Mouse (Mus musculus) neural tube, embryonic 13.5 days (tissue): Measurements from ENCODE around the gene Mapkap1. TPM values are rescaled to one million over a fixed set of nuclear protein-coding genes. Genes with fewer than 3 reads are reported as not detected.
A peak's percentile ranks its signal among the peaks of the same experiment; 100 is the strongest.
"Not testable (repeated sequence)": the region's sequence is repeated elsewhere in the genome, so short reads cannot be mapped to it uniquely, and the experiment has no call there.

Source experiments
- ATAC-seq: fragments of 200-750 bp; cut with Nextera tagmentation; 2 replicates; pipeline ENCODE4 v1.8.0; 2017; ENCODE audit warnings: low read depth, mild to moderate bottlenecking, moderate TSS enrichment, moderate library complexity
- H3K27ac ChIP-seq: fragments of 300-500 bp; sonication (generic); replicated peaks from 2 replicates; pipeline ENCODE4 v1.5.1; 2015; ENCODE audit warnings: moderate library complexity, mild to moderate bottlenecking, inconsistent platforms
- H3K27me3 ChIP-seq: fragments of 300-500 bp; sonication (generic); 2 replicates; pipeline ENCODE4 v1.6.1; 2015; ENCODE audit warnings: mild to moderate bottlenecking, inconsistent platforms
- H3K36me3 ChIP-seq: fragments of 300-500 bp; sonication (generic); 2 replicates; pipeline ENCODE4 v1.6.1; 2015; ENCODE audit warnings: mild to moderate bottlenecking, inconsistent platforms
- H3K4me1 ChIP-seq: fragments of 300-500 bp; sonication (generic); replicated peaks from 2 replicates; pipeline ENCODE4 v1.6.1; 2015; ENCODE audit warnings: inconsistent platforms
- H3K4me2 ChIP-seq: fragments of 300-500 bp; sonication (generic); 2 replicates; pipeline ENCODE4 v1.6.1; 2015; ENCODE audit warnings: inconsistent platforms, mild to moderate bottlenecking, moderate library complexity
- H3K4me3 ChIP-seq: fragments of 300-500 bp; sonication (generic); 2 replicates; pipeline ENCODE4 v1.5.1; 2015; ENCODE audit warnings: mild to moderate bottlenecking, inconsistent platforms
- H3K9ac ChIP-seq: fragments of 300-500 bp; sonication (generic); 2 replicates; pipeline ENCODE4 v1.6.1; 2015; ENCODE audit warnings: moderate library complexity, mild to moderate bottlenecking, inconsistent platforms
- H3K9me3 ChIP-seq: fragments of 300-500 bp; sonication (generic); 2 replicates; pipeline ENCODE4 v1.6.1; 2016; ENCODE audit warnings: inconsistent platforms
- WGBS: fragments of 180-500 bp; shearing (Covaris S2); methylation state at CpG from one replicate; pipeline ENCODE4 v1.1.7; 2015; 5-methylcytosine and 5-hydroxymethylcytosine counted together
- polyA plus RNA-seq: library from polyadenylated mRNA; unstranded; fragments of >200 nt; fragmentation: Nextera tagmentation; extraction: Ambion mirVana; gene quantifications from 2 replicates; pipeline ENCODE4 v1.2.1, GENCODE M21; 2015

Gene Mapkap1
- polyA plus RNA-seq, 1 experiment from 2014 or later = 89.6 TPM

DNA sequence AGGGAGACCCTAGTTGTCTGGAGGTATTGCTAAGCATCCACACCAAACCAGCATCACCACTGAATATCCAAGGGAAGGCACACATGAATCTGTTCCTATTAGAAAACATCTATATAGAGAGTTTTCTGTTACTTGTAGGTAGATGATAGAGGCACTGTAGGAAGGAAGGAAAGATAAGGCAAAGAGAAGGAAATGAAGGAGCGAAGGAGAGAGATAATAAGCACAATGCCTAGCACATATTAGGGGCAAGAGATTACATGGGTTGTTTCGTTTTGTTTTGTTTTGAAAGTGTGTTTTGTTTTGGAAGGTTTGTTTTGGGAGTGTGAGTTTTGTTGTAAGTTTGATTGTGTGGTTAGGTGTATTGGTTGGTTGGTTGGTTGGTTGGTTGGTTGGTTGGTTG, 27.6 kb upstream of the Mapkap1 start:
- WGBS = 94% methylated on average over 2 of the region's 2 CpGs
- no peaks in the 10 kb centered on the region for H3K27me3 ChIP-seq
- H3K4me1 ChIP-seq = peaks cover under 1% of the 10 kb centered on the region; the same call in 1 of the 2 replicates
- no peak overlapping the region for H3K27ac ChIP-seq
- no peak overlapping the region for H3K4me2 ChIP-seq
- H3K9ac ChIP-seq = no peak overlapping the region
- H3K9me3 ChIP-seq = no peaks in the 10 kb centered on the region
- no peaks in the 10 kb centered on the region for H3K36me3 ChIP-seq
- H3K4me3 ChIP-seq = no peak overlapping the region
- ATAC-seq = no peak

DNA sequence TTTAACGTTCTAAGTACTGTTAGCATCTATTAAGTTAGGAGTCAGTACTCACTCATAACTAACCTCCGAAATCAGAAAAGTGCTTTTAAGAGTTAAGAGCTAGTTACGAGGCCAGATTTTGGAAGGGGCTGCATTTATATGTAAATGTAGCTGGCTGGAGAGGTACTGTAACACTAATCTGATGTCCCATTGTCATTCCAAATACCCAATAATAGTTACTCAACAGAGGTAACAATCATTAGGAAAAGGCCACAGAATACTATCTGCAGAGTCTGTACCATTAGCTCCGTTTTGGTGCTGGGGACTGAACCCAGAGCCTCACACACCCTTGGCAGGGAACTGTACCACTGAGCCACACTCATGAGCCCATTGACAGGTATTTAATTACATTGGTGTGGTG, 7.0 kb upstream of the Mapkap1 start:
- Histone ChIP-seq H3K4me3 (no peak overlapping the region), H3K4me1 (no peaks in the 10 kb centered on the region), H3K36me3 (no peaks in the 10 kb centered on the region), H3K9ac (no peak overlapping the region), H3K27ac (no peak overlapping the region), H3K9me3 (no peaks in the 10 kb centered on the region), H3K27me3 (no peaks in the 10 kb centered on the region), H3K4me2 (no peak overlapping the region)
- no peak for ATAC-seq
- WGBS = 49% methylated on average over 4 of the region's 4 CpGs

DNA sequence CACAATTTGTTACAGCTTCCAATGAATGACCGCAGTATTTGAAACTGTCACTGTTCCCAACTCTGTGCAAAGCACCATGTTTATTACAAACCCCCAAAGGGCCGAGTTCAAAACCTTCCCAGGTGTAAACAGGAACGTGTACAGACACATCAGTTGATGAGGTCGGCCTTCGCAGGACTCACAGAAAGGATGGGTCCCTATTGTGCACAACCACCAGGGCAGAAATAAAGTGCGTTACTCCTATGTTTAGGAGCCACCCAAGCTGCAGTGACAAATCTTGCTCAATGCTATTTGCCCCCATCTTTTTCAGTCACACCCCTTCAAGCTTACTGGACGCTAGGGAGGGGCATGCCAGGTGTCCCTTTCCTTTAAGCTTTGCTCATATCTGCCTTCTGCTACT, 1.0 kb downstream of the Mapkap1 start:
- Histone ChIP-seq H3K4me2 (peak overlapping the region; percentile 88), H3K27ac (no peak overlapping the region), H3K9me3 (no peaks in the 10 kb centered on the region), H3K27me3 (no peaks in the 10 kb centered on the region), H3K4me3 (peak overlapping the region; percentile 93), H3K9ac (peak overlapping the region; percentile 89), H3K4me1 (peaks cover 20% of the 10 kb centered on the region), H3K36me3 (no peaks in the 10 kb centered on the region)
- no peak for ATAC-seq
- WGBS = 30% methylated on average over 7 of the region's 7 CpGs

DNA sequence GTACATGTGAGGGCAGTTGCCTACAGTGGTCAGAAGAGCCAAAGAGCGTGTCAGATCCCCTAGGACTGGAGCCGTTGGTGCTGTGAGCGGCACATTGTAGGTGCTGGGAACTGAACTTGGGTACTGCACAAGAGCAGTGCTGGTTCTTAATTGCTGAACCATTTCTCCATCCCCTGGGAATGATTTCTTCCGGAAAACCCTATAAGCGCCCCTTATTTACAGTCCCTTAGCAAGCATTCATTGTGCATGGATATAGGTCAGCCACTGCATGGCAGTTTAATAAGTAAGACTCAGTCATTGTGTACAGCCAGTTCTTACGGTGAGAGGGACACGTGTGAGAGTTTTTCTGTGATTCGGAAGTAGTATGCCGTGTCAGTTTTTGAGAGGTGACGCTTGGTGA, 1.8 kb downstream of the Mapkap1 start:
- no peak for ATAC-seq
- Histone ChIP-seq H3K36me3 (no peaks in the 10 kb centered on the region), H3K4me2 (peak overlapping the region; percentile 88; the same call in 1 of the 2 replicates)

DNA sequence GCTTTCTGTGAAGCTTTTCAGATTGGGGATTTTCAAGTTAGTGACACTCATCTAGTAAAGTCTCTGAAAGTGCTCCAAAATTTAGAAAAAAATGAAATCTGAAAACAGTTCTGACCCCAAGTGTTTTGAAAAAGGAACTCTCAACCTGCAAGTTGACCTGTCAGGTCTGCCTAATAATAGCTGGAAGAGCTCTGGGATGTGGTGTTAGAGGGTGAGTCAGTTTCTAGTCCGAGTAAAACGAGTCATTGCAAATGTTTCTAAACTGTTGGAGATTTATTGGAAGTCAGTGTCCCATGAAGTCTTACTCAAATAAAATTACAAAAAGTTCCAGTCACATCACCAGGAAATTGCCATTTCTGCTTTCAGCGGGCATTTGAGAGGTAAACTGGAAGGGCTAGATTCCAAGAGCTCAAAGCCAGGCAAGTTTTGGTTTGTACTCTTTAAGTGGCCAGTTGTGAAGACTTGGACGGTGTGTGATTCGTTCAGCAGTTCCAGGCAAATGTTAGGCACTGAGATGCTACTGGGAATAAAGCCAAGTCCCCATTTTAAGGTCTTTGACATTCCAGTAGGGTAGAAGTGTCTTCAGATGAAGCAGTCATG, 3.3 kb downstream of the Mapkap1 start:
- Histone ChIP-seq H3K4me3 (no peak overlapping the region), H3K9me3 (no peaks in the 10 kb centered on the region), H3K36me3 (no peaks in the 10 kb centered on the region), H3K9ac (no peak overlapping the region), H3K27me3 (no peaks in the 10 kb centered on the region), H3K4me1 (peaks cover 20% of the 10 kb centered on the region), H3K4me2 (no peak overlapping the region), H3K27ac (no peak overlapping the region)
- WGBS = 85% methylated on average over 5 of the region's 5 CpGs
- no peak for ATAC-seq

More for the DNA sequence above, 1.8 kb downstream of the Mapkap1 start:
- Histone ChIP-seq H3K9ac (no peak overlapping the region), H3K27ac (no peak overlapping the region), H3K27me3 (no peaks in the 10 kb centered on the region), H3K9me3 (no peaks in the 10 kb centered on the region), H3K4me1 (peaks cover 20% of the 10 kb centered on the region), H3K4me3 (no peak overlapping the region)
- 89% methylated on average over 10 of the region's 10 CpGs for WGBS

DNA sequence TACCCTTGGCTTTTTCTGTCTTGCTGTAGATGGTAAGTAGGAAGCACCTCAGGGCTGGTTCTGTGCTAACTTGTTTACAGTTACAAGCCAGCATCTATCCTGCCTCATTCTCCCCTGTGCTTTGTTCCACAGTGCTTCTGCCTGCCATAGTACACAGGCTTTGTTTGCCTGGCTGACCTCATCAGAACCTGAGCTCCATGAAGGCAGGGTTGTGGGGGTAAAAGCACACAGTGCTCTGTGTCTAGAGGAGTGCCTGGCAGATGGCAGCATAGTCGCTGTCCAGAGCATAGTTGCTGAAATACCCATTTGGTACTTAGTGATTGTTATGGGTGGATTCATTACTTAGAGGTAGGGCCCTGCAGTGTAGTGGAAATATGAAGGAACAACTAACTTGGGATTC, 13.7 kb downstream of the Mapkap1 start:
- no peak overlapping the region for H3K27ac ChIP-seq
- no peak for ATAC-seq
- WGBS = 68% methylated on average over 1 of the region's 1 CpGs
- no peaks in the 10 kb centered on the region for H3K27me3 ChIP-seq
- peaks cover 13% of the 10 kb centered on the region for H3K36me3 ChIP-seq
- H3K4me1 ChIP-seq = peaks cover 6% of the 10 kb centered on the region; the same call in 1 of the 2 replicates
- H3K9ac ChIP-seq = no peak overlapping the region
- no peak overlapping the region for H3K4me3 ChIP-seq
- no peaks in the 10 kb centered on the region for H3K9me3 ChIP-seq
- H3K4me2 ChIP-seq = no peak overlapping the region

DNA sequence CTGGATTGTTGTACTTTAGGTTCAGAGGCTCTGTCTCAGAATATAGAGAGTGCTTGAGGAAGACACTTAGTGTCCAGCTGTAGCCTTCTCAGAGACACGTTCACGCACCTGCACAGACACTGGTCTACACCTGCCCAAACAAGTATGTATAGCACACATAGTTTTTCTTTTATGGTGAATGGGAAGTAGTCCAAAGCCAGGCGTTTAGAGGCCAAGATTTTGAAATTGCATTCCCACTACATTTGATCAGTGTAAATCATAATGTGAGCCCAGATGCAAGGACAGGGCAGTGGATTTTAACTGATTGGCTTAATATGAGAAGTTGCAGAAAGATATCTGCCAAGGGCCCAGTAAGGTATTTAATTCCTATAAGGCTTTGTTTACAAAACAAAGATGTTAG, 17.6 kb downstream of the Mapkap1 start:
- Histone ChIP-seq H3K4me1 (no peaks in the 10 kb centered on the region; the same call in 1 of the 2 replicates), H3K9me3 (no peaks in the 10 kb centered on the region), H3K4me2 (no peak overlapping the region), H3K27me3 (no peaks in the 10 kb centered on the region), H3K27ac (no peak overlapping the region), H3K4me3 (no peak overlapping the region), H3K36me3 (peaks cover 13% of the 10 kb centered on the region), H3K9ac (no peak overlapping the region)
- ATAC-seq = no peak
- 95% methylated on average over 3 of the region's 3 CpGs for WGBS

DNA sequence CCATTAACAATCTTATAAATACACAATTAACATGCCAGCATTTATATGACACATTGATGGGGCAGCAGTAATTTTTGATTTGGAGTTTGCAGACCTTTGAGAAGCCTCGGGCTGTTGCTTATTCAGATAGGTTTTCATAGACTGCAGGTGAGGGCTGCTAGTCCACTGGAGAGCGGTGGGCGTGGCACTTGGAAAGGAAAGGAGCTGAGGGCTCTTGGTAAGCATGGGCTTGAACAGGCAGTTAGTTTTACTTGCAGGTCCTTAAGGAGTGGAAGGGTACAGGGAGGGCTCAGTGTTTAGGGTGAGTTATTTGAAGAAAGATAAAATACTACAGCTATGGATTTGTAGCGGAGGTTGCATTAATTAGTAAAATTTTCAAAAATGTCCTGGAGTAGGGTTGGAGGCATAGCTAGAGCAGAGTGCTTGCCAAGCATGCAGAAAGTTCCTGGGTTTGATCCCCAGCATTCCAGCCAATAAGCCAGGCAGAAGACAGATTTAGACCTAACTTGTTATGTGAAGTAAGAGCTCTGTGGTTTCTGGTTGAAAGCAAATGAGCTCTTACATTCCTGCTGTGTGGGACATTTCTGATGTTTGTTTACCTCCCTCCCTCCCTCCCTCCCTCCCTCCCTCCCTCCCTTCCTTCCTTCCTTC, 19.1 kb downstream of the Mapkap1 start:
- H3K4me3 ChIP-seq = no peak overlapping the region
- H3K4me1 ChIP-seq = no peaks in the 10 kb centered on the region; the same call in 1 of the 2 replicates
- no peaks in the 10 kb centered on the region for H3K27me3 ChIP-seq
- H3K4me2 ChIP-seq = no peak overlapping the region
- H3K9me3 ChIP-seq = no peaks in the 10 kb centered on the region
- WGBS = 80% methylated on average over 4 of the region's 4 CpGs
- no peak overlapping the region for H3K27ac ChIP-seq
- peaks cover 5% of the 10 kb centered on the region; the same call in 1 of the 2 replicates for H3K36me3 ChIP-seq
- no peak overlapping the region for H3K9ac ChIP-seq
- no peak for ATAC-seq

DNA sequence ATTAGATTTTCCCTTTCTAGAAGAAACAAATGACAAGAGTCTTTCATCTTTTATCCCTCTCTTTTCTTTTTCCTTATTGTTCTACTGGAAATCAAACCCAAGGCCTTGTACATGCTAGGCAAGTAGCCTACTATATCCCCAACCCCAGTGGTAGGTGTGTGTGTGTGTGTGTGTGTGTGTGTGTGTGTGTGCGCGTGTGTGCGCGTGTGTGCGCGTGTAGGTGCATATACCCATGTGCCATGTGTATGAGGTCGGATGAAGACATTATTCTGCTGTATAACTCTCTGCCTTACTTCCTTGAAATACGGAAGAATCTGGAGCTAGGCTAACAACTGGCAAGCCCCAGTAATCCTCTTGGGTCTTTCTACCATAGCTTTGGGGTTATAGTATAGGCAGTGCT, 24.1 kb downstream of the Mapkap1 start:
- no peak overlapping the region for H3K9ac ChIP-seq
- no peak overlapping the region for H3K4me2 ChIP-seq
- no peak overlapping the region for H3K27ac ChIP-seq
- H3K4me1 ChIP-seq = no peaks in the 10 kb centered on the region; the same call in 1 of the 2 replicates
- 95% methylated on average over 8 of the region's 8 CpGs for WGBS
- peaks cover 7% of the 10 kb centered on the region for H3K36me3 ChIP-seq
- no peak for ATAC-seq
- no peaks in the 10 kb centered on the region for H3K27me3 ChIP-seq
- H3K4me3 ChIP-seq = no peak overlapping the region
- H3K9me3 ChIP-seq = no peaks in the 10 kb centered on the region

DNA sequence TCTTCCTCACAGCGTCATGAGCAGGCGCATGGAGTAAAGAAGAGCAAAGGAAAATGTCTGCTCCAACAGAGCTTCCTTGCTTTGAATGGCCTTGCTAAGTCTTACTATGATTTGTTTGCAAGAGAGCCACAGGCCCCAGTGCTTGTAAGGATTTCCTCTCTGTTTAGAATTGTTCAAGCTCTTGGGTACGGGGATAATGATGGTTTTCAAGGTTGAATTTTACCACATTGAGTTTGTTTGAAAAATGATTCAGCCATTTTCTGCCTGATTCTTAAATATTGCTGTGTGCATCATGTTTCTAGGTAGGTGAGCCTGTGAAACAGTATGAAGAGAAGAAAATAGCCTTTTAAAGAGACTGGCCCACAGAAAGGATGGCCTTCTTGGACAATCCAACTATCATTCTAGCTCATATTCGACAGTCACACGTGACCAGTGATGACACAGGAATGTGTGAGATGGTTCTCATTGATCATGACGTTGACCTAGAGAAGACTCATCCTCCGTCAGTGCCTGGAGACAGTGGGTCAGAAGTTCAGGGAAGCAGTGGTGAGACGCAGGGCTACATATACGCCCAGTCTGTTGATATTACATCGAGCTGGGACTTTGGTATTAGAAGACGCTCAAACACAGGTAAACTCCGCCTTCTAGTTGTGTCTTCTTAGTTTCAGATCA, 25.3 kb downstream of the Mapkap1 start:
- H3K4me3 ChIP-seq = no peak overlapping the region
- no peak for ATAC-seq
- H3K27me3 ChIP-seq = no peaks in the 10 kb centered on the region
- WGBS = 93% methylated on average over 12 of the region's 12 CpGs
- no peaks in the 10 kb centered on the region for H3K4me1 ChIP-seq
- no peak overlapping the region for H3K9ac ChIP-seq
- no peak overlapping the region for H3K4me2 ChIP-seq
- no peaks in the 10 kb centered on the region for H3K9me3 ChIP-seq
- H3K36me3 ChIP-seq = peaks cover 12% of the 10 kb centered on the region
- no peak overlapping the region for H3K27ac ChIP-seq

DNA sequence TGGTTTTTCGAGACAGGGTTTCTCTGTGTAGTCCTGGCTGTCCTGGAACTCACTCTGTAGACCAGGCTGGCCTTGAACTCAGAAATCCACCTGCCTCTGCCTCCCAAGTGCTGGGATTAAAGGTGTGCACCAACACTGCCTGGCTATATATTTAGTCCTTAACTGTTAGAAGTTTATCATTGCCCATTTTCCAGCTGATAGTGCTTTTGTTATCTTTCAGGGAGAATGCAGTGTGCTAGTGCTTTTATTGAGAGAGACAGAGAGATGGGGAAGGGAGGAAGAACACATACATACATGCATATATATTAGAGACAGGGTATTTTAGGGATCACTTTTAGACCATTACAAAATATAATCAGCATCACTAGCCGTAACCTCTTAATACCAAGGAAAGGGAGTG, 26.3 kb downstream of the Mapkap1 start:
- peaks cover 12% of the 10 kb centered on the region for H3K36me3 ChIP-seq
- H3K27me3 ChIP-seq, H3K9ac ChIP-seq, H3K4me3 ChIP-seq, H3K4me1 ChIP-seq, ATAC-seq, H3K27ac ChIP-seq, H3K4me2 ChIP-seq, H3K9me3 ChIP-seq: not testable (repeated sequence)
- 64% methylated on average over 2 of the region's 2 CpGs for WGBS

DNA sequence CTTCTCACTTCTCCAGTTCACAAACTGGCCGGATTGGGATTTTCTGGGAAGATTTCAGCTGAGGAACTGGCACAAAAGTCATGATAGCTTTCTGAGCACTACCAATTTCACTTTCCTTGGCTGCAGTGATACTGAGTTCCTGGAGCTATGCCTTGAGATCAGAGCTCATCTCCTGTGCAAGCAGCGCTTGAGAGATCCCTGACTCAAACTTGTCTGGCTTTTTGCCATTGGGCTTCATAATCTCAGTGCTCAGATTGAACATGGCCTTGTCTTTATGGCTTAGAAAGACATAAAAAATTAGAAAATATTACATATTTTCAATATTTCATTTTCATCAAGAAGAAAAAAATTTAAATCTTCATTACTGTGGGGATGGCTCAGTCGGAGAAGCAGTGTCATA, 29.8 kb downstream of the Mapkap1 start:
- no peak overlapping the region for H3K9ac ChIP-seq
- H3K4me2 ChIP-seq = no peak overlapping the region
- ATAC-seq = no peak
- no peak overlapping the region for H3K4me3 ChIP-seq
- WGBS = 95% methylated on average over 3 of the region's 3 CpGs
- H3K36me3 ChIP-seq = peaks cover 12% of the 10 kb centered on the region
- no peaks in the 10 kb centered on the region for H3K27me3 ChIP-seq
- H3K27ac ChIP-seq = no peak overlapping the region
- H3K9me3 ChIP-seq = no peaks in the 10 kb centered on the region
- H3K4me1 ChIP-seq = no peaks in the 10 kb centered on the region
